Mouse (Mus musculus) cerebellum, postnatal 10 days (tissue): ENCODE data around the gene Prmt9.

Source experiments
- DNase-seq, 2 experiments: peaks; one replicate each; pipeline ENCODE4 v3.0.0; 2021; ENCODE audit warnings: mixed read lengths in 2 of 2

The Prmt9 gene

DNA sequence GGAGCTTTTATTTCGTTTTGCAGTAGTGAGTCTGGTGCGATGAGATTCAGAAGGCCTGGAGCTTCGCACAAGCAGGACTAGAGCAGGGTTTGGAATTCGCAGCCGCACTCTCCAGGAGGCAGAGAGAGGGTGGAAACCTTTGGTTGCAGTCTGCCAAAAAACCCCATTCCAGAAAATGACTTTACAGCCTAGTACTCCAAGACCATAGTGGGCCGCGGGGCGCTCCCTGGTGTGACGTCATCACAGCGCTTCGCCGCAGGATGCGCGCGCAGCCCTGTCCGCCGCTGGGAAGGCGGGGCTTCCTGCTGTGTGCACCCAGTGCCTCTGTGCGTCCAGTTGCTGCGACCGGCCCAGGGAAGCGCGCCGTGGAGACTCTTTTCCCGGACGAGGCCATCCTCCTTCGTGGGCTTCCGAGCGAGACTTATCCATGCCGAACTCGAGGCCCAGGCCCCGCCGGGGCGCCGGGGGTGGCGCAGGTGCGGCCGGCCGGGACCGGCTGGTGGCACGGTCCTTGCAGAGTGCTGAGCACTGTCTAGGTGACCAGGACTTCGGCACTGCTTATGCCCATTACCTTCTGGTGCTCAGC is at the start of gene Prmt9:
TSS of gene Prmt9 (plus strand) at position 277 of the 586 bp plus-strand sequence.
- DNase-seq: peak; percentile 96

DNA sequence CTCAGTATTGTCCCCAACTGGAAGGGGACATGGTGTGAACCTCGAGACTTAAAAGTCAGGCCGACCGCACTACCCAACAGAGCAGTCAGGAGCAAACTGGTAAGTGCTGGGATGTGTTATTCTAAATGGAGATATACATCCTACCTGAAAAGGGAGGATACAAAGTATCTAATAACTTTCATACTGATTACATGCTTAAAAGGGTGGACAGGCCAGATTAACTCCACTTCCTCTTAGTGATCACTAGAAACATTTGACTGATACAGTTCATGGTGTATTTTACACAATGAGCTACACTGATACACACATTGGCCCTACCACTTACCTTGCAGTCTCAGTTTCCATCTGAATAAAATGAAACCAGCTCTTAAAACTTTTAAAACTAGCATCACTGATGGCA is 48.9 kb upstream of the Prmt9 start:
- DNase-seq: no peak

DNA sequence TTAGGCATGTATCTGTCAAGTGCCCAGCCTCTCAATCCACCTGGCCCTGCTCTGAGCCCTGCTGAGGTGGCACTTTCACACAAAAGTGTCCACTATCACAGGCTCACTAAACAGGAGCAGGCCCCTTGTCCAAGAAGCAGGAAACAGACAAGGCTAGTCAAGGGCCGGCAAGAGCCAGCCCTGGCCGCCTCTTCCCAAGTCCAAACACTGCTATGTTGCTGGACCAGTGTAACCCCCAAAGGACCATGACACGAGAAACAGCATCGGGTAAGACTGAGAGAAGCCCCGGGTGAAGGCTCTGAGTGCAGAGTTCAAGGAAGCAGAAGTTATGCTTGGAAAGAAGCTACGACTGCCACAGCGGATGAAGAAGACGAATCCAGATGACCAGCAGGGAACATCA is 48.1 kb upstream of the Prmt9 start:
- no peak for DNase-seq

DNA sequence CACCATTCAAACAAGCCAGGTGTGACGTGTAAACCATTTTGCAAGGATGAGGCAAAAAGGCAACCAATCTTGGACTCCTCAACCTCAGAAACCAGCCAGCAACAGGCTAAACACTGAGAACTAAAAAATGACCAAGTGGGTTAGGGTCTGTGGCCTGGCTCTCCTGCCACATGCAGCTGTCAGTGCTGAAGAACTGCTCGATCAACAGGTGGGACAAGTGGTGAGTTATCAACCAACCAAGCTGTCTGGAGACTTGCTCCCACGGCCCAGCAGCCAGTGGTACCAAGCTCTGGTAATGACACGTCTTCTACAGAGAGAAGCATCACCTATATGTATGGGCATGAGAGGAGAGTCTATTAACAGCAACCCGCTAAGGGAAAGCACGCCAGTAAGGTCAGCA is 46.6 kb upstream of the Prmt9 start:
- DNase-seq: no peak

DNA sequence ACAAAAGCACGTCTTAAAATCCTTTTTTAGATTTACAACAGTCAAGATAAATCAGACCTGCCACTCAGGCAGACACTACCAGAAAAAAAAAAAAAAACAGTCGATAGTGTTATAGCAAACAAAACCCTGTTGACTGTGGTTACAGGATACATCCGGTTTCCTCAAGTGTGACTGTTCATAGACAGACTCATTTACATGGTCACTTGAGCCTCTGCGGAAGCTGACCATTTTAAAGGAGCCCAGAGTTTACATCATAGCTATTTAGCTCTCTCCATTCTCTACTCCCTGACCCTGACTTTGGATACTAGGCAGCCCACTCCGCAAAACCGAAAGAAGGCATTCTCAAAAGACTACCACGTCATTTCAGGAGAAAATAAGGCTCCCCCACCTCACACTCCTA is 42.7 kb upstream of the Prmt9 start:
- DNase-seq: no peak

DNA sequence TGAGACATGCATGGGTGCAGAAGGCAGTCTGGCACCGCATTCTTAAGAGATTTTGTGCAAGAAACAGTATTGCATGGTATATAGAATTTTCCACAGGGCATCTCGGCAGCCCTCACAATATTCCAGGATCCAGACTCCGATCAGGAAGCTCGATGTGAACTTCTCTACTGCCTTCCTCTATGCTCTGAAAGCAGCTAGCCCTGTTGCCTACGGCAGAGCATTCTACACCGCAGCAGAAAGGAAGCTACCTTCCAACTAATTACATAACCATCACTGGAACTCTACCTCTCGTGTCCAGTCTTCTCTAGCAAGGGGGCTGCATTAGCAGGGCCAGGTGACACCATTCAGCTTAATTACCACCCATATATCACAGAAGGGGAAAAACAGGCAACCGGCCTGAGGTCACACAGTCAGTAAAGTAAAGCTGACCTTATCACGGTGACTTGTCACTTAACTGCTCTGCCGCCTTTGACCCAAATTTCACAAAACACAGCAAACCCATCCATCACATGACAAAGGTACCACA is 41.6 kb upstream of the Prmt9 start:
- no peak for DNase-seq

DNA sequence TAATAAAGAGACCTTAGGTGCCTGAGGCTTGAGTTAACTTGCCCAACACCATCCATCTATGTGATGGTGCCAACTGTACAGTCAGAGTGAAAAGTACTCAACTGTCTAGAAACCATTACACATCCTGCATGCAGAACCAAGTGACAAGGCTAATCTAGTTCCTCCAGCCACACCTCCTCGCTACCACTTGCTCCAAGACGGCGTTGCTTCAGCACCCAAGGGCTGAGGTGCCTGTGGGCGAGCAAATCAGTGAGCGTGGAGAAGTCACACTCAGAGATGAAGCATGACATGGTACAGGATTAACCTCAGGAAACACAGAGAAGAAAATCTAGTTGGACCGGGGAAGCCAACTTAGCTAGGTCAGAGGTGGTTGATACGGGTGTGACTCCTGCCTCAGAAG is 40.2 kb upstream of the Prmt9 start:
- no peak for DNase-seq

DNA sequence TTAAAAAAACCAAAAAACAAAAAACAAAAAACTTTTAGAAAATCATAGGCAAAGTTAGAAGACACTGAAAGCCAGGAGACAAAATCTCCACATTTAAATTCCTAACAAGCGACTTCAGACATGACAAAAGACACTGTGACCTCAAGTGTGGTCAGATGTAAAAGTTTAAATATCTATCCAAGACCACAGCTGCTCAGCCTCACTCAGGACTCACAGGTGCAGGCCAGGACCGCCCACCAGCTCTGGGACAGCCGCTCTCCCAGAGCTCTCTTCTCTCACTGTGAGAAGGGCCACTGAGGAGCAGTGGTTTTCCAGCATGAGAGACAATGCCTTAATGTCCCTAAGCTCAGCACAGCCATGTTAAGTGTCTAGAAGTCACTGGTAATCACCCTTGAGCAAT is 38.8 kb upstream of the Prmt9 start:
- no peak for DNase-seq

DNA sequence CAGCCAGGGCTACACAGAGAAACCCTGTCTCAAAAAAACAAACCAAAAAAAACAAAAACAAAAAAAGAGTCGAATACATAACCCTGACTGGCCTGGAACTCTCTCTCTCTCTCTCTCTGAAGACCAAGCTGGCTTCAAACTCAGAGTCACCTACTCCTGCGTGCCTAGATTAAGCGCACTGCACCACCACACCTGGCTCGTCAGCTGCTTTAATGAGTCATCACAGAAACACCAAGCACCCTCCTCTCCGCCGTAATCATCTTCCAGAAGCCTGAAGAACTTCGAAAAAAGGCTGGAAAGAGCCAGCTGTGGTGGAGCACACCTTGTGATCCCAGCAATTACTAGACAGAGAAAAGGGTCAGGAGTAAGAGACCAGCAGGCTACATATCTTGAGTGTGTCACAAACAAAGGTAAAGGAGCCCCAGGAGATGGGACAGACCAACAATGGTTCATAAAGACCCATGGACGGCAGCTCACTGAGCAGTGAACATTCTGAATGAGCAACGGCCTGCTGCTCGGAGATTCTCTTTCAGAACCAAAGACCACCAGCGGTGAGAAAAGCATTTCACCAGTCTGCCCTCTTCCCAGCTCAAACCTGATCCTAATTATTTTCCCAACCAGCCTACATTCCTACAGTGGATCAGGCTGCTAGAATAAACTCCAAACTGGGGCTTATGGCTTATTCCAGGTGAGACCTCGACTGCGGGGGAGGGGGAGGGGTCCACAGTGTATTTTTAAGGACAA is 37.3 kb upstream of the Prmt9 start:
- DNase-seq: no peak

DNA sequence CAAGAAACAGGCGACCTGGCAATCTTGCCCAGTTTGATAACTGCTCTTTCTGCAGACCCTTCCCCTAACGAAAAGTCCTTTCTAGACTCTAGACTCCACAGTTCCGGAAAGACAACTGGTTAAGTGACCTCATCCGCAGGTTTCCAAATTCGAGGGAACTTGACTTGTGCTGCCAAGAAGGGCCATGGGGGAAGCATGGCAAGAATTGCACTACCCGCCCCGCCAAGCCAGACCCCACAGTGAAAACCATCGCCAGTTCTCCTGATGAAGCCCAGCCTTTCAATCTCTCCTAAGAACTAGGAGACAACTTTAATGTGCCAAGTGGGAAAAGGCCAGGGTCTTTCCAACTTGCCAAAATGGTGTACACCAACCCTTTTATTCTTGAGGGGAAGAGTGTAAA is 34.0 kb upstream of the Prmt9 start:
- peak; percentile 79 to 81 for DNase-seq

DNA sequence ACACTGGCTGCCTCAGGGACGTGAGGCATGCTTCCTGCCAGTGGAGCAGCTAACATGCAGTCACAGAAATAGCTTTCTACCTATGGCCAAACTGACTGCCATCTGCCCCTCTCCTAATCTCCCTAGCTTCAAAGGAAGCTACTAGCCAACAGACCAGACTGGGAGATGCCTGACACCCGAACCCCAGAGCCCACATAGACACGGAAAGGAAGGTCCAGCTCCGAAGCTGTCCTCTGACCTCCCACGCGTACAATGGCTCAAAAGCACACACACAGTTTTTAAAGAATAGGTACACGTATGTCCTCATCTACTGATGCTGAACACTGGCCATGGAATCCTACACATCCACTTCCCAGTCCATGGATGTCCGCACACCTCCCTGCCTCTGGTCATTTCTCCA is 33.4 kb upstream of the Prmt9 start:
- peak; percentile 69 to 73 for DNase-seq

DNA sequence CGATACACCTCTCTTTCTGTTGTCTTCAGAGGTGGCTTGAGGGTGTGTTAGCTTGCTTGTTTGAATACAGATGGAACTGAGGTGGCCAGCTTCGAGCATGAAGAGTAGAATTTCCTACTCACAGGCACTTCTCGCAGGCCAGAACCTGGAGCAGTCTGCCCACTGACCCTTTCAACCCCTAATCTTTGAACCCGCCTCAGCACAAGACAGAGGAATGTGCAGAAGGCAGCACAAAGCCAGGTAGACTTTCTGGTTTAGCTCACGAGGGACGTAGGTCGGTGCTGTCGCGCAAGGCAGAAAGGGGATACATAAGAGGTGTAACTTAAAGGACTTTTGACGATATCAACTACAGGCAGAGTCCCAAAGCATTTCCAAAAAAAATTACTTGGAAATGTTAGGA is 32.4 kb upstream of the Prmt9 start:
- peak in 1 of 2 experiments; percentile 40 for DNase-seq

DNA sequence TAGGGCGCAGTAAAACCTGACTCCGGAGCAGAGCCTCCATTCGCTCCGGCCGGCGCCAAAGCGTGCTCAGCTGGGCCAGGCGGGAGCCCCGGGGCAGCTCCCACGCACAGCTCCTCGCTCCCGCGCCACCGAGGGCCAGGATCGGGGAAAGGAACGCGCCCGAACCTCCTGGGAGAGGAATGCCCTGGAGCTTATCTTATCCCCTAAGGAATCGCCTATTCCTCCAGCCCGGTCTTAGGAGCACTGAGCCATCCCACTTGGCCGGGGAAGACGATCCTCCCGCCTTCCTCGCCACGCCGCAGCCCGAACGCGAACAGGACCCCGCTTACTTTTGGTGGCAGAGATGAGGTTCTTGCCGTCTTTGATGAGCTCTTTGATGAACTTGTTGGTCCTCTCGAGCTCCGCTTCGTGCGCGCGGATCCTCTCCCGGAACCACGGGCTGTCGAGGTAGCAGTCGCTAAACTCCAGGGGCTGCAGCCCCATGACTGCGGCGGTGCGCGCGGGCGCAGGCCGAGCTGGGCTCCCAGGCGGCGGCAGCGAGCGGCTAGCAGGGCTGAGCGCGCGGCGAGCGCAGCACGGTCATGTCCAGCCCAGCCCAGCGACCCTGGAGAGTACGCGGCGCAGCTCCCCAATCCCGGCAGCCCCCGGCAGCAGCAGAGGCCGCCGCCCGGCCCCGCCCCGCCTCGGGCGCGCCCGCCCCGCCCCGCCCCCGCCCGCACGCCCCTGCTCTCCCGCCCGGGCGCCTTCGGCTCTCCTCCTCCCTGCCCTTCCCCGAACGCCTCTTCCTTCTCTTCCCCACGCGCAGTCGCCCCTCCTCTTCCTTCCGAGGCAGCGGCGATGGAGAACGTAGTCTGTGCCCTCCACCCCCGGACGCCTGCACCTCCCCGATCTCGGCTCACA is 31.6 kb upstream of the Prmt9 start, which contains the start of gene Arhgap10:
TSS of gene Arhgap10 (minus strand) at position 653 of the 900 bp plus-strand sequence.
- peak; percentile 82 to 91 for DNase-seq

DNA sequence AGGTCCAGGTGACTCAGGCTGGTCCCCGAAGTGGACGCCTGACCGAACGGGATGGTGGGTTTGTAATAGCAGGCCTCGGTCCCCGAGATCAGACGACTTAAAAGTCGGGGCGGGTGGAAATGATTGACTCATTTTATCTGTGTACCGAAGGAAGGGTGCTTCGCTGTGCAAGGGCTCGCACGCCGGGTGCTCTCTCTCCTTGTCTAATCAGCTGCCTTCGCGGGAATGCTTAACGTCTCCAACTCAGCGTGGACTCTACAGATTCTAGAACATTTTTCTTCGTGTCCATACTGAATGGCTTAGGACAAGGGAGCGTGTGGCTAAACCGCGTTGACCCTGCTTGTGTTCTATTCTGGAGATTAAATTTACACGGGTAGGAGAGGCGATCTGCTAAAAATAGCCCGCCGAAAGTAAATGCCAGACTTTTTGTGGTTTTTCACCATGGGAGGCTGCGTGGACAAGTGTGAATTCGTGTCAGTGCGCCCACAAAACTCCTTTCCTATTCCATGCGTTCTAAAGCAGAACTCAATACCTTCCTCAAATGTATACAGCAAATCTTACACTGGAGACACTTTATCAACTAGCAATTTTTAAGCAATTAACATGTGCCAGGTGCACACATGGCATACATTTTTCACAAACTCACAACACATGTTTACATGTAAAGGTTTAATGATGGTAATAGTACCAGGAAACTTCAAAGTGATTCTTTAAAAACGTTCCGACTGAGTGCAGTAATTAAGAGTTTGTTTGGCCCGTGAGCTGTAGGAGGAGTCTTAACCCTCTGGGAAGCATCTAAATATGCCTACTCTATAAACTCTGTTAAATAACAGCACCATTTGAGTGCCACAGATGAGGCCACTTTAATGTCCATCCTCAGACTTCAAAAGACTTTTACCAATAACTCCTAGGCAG is 30.7 kb upstream of the Prmt9 start:
- no peak for DNase-seq

DNA sequence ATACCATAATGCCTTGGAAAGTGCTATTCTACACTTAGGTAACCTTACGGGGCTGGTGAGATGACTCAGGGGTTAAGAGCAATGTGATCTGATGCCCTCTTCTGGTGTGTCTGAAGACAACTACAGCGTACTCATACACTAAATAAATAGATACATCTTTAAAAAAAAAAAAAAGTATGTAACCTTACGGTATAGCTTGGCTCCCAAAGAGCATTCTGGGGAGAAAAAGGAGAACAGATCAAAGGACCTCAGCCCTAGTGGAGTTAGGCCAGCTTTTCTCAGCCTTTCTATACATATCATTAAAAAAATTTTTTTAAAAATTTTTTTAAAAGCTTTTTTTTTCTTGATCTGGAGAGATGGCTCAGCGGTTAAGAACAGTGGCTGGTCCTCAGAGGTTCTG is 28.6 kb upstream of the Prmt9 start:
- no peak for DNase-seq

DNA sequence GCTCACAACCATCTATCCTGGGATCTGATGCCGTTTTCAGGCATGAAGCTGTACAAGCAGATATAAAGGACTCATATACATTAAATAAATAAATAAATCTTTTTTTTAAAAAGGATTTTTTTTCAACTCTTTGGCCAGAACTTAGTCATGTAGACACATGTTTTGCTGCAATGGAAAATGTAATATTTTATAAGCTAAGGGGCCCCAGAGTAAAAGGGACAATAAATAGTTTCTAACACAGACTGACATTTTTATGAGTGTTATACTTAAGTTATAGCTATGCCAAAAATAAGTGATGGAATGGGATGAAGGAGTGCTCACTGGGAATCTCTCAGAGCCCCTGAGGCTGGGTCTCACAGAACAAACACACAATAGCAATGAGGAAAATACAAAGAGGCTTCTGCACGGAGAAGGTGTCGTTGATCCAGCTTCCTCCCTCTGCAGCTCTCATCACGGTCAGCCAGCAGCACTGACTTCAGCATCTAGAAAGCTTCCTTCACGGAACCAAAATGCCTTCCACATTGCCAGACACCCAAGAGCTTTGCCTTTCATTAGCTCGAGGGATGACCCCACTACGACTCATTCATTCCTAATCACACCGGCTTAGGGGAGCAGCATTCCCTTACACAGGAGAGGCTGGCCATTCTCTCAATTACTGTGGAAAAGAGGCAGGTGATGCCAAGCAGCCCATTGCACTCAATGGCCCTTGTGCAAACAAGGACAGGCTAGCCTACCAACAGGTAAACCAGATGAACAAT is 28.0 kb upstream of the Prmt9 start:
- no peak for DNase-seq

DNA sequence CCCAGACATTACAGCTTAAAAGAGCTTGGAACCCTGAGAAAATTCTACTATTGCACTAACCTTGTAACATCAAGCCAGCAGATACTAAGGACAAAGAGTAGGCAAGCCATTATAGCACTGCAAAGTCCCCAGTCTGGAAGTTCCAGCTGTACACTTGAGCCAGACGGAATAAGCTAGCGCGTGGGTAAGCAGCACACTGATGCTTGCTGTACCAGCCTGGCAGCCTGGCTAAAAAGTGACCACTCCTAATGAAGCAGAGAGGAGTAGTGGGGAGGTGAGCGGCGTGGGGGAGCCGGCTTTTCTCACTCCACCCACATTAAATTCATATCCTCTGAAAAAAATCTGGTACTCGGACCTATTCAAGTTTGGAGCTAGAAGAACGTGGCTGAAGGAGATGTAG is 26.2 kb upstream of the Prmt9 start:
- DNase-seq: no peak

DNA sequence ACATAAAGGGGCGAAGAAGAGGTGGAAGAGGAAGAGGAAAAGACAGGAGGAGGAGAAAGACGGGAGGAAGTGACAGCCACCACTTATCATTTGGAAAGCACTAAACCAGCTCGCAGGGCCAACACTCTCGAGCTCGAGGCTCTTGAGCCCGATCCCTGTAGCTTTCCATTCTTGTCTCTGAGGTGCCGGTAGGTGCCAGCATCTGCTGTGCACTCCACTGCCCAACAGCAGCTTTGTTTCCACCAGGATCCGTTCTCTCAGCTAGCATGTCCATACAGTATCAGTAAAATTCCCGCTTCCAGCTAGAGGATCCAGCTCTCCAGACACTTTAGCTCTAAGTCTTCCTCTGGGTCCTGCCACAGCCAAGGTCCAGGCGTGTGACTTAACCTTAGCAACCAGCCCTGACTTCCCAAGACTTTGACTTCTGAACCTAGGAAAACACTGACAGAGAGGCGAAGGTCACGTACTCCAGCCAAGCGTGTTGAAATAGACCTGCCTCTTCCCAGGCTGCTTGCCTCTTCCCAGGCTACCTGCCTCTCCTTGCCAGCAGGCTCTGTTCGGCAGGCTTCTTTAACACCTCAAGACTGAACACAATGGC is 25.1 kb upstream of the Prmt9 start:
- no peak for DNase-seq

DNA sequence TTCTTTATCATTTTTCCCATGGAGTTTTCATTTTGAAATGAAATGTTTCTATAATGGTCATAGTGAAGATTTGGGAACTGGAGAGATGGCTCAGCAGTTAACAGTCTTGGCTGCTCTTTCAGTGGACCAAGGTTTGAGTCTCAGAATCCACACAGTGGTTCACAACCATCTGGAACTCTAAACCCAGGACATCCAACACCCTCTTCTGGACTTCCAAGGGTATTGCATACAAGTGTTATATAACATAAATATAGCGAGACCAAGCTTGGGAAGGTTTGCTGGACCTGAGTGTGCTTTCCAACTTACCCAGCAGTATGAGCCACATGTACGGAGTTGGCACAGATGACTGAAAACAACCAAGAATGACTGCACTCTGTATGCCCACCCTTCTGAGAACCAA is 24.3 kb upstream of the Prmt9 start:
- no peak for DNase-seq

DNA sequence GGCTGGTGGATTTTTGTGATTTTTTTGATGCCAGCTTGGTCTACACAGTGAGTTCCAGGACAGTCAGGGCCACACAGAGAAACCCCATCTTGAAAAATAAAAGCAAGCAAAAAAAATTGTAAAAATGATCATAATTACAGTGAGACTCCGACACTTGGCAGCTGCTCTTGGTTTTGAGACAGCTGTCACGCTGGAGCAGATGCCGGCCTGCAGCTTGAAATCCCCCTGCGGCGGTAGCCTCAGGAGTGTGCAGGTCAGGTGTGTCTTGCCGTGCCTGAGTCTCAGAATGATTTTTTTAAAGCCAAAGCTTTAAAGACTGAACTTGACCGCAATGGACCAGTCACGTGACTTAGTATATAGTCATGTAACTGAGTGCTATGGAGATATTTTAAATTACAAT is 23.1 kb upstream of the Prmt9 start:
- no peak for DNase-seq

DNA sequence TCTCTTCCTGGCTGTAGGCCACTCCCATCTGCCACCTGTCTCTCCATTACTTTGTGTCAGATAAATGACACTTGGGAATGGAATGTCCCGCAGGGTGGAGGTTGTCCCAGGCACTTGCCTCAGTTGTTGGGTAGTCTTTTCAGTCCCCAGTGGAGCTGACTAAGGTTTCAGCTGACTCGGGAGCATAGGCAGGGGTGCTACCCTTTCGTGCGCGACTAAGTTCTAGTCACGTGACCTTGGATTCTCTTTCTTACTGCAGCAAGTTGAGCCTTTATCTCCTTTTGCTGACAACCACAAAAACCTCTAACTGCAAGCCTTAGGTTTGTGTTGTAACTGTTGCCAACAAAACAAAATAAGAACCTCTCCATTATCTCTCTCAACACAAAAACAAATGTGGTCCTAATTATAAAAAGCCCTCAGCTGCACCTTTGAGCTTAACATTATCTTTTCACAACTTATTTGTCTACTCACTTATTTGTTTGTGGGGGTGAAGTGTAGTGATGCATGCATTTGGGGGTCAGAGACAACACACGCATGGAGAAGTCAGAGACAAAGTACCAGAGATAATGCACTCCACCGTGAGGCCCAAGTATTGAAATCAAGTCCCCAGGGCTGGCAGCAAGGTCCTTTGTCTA is 14.7 kb upstream of the Prmt9 start:
- no peak for DNase-seq
